Mouse (Mus musculus) effector memory CD4-positive, alpha-beta T cell, adult 5 months (primary cell): Measurements from ENCODE around the gene Prpf4. TPM values are rescaled to one million over a fixed set of nuclear protein-coding genes. Genes with fewer than 3 reads are reported as not detected.

Experiments
- polyA plus RNA-seq: library from polyadenylated mRNA; unstranded; fragments of 100-300 nt; shearing (Covaris generic); gene quantifications from one replicate; pipeline ENCODE4 v1.2.1, GENCODE M21; 2017

Gene Prpf4
- 24.6 TPM for polyA plus RNA-seq

GRCm38 (mm10) chr4:62408601-62409282 is at the start of gene Prpf4, which contains the start of gene Cdc26:
Gene Prpf4, plus strand, starts transcription at chr4:62408797.
Gene Cdc26, minus strand, starts transcription at chr4:62408642.

DNA sequence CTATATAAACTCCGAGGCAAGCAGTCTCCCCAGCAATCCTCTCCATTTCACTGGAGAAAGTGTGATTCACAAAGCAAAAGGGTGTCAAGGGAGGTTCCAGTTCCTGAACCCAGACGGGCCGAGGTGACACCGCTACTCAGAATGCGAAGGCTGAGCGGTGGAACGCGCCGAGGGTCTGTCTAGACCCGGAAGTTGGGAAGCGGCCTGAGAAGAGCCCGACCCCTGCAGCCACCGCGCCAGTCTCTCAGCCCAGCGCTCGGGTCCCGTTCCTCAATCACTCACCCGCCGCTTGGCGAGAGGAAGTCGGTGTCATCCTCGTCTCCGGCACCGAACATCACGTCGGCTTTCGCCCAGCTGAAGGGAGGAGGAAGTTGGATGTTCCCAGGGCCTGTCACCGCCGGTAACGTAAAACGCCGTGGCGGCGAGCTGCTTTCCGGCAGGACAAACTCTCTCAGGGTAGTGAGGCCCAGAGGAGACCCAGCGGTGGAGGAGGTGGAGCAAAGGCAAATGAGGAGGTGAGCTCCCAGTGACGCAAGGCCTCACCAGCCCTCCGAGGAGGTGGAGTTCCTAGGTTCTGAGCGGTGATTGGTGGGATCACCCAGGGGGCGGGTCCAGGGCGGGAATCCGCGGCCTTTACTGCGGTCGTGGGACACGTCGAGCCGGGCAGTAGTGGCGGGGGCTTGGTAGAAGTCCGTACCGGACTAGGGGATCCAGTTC is 48.4 kb upstream of the Prpf4 start, which contains the start of the genes Fkbp15 and Slc31a1:
Fkbp15 (minus strand) TSS at position 461 of the 717 bp plus-strand sequence.
Slc31a1 (plus strand) TSS at position 640 of the 717 bp plus-strand sequence.

DNA sequence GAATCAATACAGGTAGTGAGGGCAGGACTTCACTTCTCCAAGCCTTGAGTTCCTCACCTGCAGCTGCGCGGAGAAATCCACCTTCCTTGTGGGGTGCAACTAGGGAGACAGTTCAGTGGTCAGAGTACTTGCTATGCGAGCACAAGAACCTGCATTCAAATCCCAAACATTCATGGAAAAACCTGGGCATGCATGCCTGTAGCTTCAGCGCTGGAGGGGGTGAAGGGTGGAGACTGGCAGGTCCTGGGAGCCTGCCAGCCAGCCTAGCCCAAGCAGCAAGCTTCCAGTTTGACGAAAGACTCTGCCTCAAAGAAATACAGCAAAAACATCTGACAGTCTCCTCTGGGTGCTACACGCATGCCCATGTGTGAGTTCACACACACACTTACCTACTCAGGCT is 26.5 kb downstream of the Prpf4 start, which contains the start of gene Rnf183:
Rnf183 (minus strand) TSS at position 172 of the 400 bp plus-strand sequence.

GRCm38 (mm10) chr4:62470598-62471051 is 62.0 kb downstream of the Prpf4 start, which contains the start of gene Wdr31:
Gene Wdr31, minus strand, starts transcription at chr4:62470896.

Other genes starting within 250 kb of the Prpf4 start
- gene Zfp37, start 177.8 kb upstream of the Prpf4 start, polyA plus RNA-seq: 0.36 TPM
- 7.5 TPM for gene Slc31a2, start 146.2 kb upstream of the Prpf4 start, polyA plus RNA-seq
- gene Fkbp15, start 48.2 kb upstream of the Prpf4 start, polyA plus RNA-seq: 46.1 TPM
- gene Slc31a1, start 48.1 kb upstream of the Prpf4 start, polyA plus RNA-seq: 15.6 TPM
- gene Cdc26, start 155 bp upstream of the Prpf4 start, polyA plus RNA-seq: 52.7 TPM
- gene Rnf183, start 26.5 kb downstream of the Prpf4 start, polyA plus RNA-seq: not detected
- gene Wdr31, start 62.1 kb downstream of the Prpf4 start, polyA plus RNA-seq: 1.2 TPM
- 15.7 TPM for gene Bspry, start 71.3 kb downstream of the Prpf4 start, polyA plus RNA-seq
- gene Hdhd3, start 94.7 kb downstream of the Prpf4 start, polyA plus RNA-seq: 0.62 TPM
- 25.7 TPM for gene Alad, start 111.1 kb downstream of the Prpf4 start, polyA plus RNA-seq
- gene Pole3, start 116.3 kb downstream of the Prpf4 start, polyA plus RNA-seq: 14.8 TPM
- not detected for gene 4933430I17Rik, start 116.6 kb downstream of the Prpf4 start, polyA plus RNA-seq
- gene Rgs3, start 151.1 kb downstream of the Prpf4 start, polyA plus RNA-seq: 69.2 TPM